In genomic region chr1:135505499-135505898, GRCm38 (mm10) we compare ENCODE assay signal across 23 mouse cellular contexts.
A peak's percentile ranks its signal among the peaks of the same experiment; 100 is the strongest.
DNase-seq lines count a peak whose midpoint lies in the region; ATAC-seq lines count a peak whose summit lies in the region.
"Had no signal": no experiment of that assay in that cellular context is flagged by ENCODE, and none has a peak within 500 bp of the region (broad histone marks: within the 10 kb centered on the region; RNA-seq: fewer than 3 reads in every experiment).

No protein-coding gene starts in this region.

- no peak overlapping the region for H3K9ac ChIP-seq in heart, embryonic 12.5 days
- H3K9ac ChIP-seq: forebrain, embryonic 13.5 days; heart, embryonic 13.5 days; hindbrain, embryonic 14.5 days had no signal

- no peak overlapping the region for H3K4me2 ChIP-seq in heart, embryonic 12.5 days
- H3K4me2 ChIP-seq: forebrain, embryonic 13.5 days; heart, embryonic 13.5 days; hindbrain, embryonic 14.5 days had no signal

- H3K27ac ChIP-seq in heart, embryonic 12.5 days (ENCODE audit: poor library complexity, severe bottlenecking) = no peak overlapping the region
- H3K27ac ChIP-seq: forebrain, embryonic 10.5 days; forebrain, embryonic 13.5 days; hindbrain, embryonic 14.5 days; hindbrain, postnatal 0 days had no signal

- H3K36me3 ChIP-seq in heart, embryonic 12.5 days = peaks cover 23% of the 10 kb centered on the region

- H3K9me3 ChIP-seq in heart, embryonic 12.5 days (replicated peaks) = no peaks in the 10 kb centered on the region
- H3K9me3 ChIP-seq: forebrain, embryonic 10.5 days; forebrain, embryonic 13.5 days; heart, embryonic 13.5 days had no signal

- peaks cover 65% of the 10 kb centered on the region for H3K4me1 ChIP-seq in heart, embryonic 12.5 days (replicated peaks)

- DNase-seq in heart, adult 11 months = peak; percentile 95
- peak; percentile 30 for DNase-seq in kidney, postnatal 14 days
- no peak for DNase-seq in kidney, postnatal 4 days
- peak; percentile 66 for DNase-seq in retina, postnatal 1 day
- DNase-seq in retina, embryonic 14.5 days (ENCODE audit: low spot score) = no peak
- DNase-seq in lung, postnatal 36 days = peak; percentile 55
- no peak for DNase-seq in adrenal gland, adult 2 months
- DNase-seq: adrenal gland, postnatal 10 days; adrenal gland, postnatal 36 days; cerebellum, adult 18-20 months; cerebellum, adult 9-10 months; cerebellum, postnatal 14 days; gastrocnemius, postnatal 10 days; gastrocnemius, postnatal 36 days; heart, postnatal 14 days had no signal

- H3K4me3 ChIP-seq in heart, embryonic 12.5 days = no peak overlapping the region
- H3K4me3 ChIP-seq: forebrain, embryonic 10.5 days; forebrain, embryonic 13.5 days; heart, embryonic 13.5 days had no signal

- 77% methylated on average over 7 of the region's 7 CpGs for whole genome bisulfite sequencing in heart, embryonic 12.5 days

- no peaks in the 10 kb centered on the region for H3K27me3 ChIP-seq in heart, embryonic 12.5 days (replicated peaks)
- H3K27me3 ChIP-seq: heart, embryonic 13.5 days had no signal

- ATAC-seq in heart, embryonic 12.5 days (ENCODE audit: insufficient number of reproducible peaks, low FRiP score) = no peak
- ATAC-seq: activated CD4-positive, CD25-positive, alpha-beta regulatory T cell, adult 4 months; forebrain, embryonic 13.5 days; forebrain, embryonic 16.5 days; hindbrain, postnatal 0 days had no signal

Comparison
In these comparisons a context has a peak if more than half of its experiments do, and no peak if none do; other contexts are left out.
1. DNase-seq: peak in heart, adult 11 months (single experiment), kidney, postnatal 14 days (single experiment), retina, postnatal 1 day (single experiment) and lung, postnatal 36 days (single experiment); none in kidney, postnatal 4 days (0 of 2), retina, embryonic 14.5 days (single experiment) and adrenal gland, adult 2 months (single experiment).